ENCODE assay signal across 14 mouse cellular contexts in the genomic region with DNA sequence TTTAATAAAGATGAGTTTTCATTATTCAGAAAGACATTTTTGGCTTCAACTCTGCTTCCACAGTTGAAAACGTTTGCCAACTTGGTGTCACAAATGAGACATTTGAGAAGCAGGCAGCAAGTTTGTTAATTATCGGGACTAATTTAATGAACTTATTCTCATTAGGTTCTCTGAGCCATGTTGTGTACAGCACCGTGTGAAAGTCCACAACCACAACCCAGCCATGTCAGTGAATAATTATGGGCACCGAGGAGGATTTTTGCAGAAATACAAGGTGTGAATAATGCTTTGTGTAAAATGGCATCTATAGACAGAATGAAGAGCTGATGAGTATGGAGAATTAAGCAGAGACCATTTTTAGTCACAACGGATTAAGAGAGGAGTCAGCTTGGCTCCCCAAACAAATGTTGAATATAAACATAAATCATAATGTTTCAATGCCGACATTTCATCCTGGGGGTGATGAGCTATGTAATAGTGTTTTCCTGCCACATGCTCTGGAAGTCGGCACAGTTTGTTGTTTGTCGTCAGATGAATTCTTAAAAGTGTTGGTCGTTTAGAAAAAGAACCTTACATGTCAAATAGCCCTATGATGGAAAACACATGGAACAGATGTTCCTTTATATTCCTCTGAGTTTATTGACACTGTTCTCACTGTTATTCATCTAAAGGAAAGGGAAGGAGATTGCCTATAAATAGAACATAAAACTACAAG.
"Had no signal": no experiment of that assay in that cellular context is flagged by ENCODE, and none has a peak within 500 bp of the region (broad histone marks: within the 10 kb centered on the region; RNA-seq: fewer than 3 reads in every experiment).

No protein-coding gene starts in this region.

- H3K4me3 ChIP-seq: layer of hippocampus, adult 2 months; liver, embryonic 12.5 days; lung, embryonic 15.5 days; midbrain, embryonic 10.5 days; myocyte; neural tube, embryonic 15.5 days had no signal

- H3K9ac ChIP-seq: liver, embryonic 12.5 days; lung, embryonic 15.5 days; neural tube, embryonic 15.5 days had no signal

- H3K4me1 ChIP-seq: liver, embryonic 12.5 days; lung, embryonic 15.5 days; midbrain, embryonic 10.5 days; neural tube, embryonic 15.5 days had no signal

- H3K27me3 ChIP-seq: liver, embryonic 12.5 days; lung, embryonic 15.5 days; neural tube, embryonic 15.5 days had no signal

- H3K4me2 ChIP-seq: liver, embryonic 12.5 days; lung, embryonic 15.5 days; neural tube, embryonic 15.5 days had no signal

- DNase-seq: kidney, adult 18-20 months; kidney, postnatal 10 days; kidney, postnatal 4 days; lung, postnatal 4 days; midbrain, embryonic 14.5 days; right cerebral cortex, adult 18-20 months; right cerebral cortex, postnatal 25 days; thymus, postnatal 4 days had no signal

- H3K27ac ChIP-seq: layer of hippocampus, adult 2 months; liver, embryonic 12.5 days; lung, embryonic 15.5 days; midbrain, embryonic 10.5 days; neural tube, embryonic 15.5 days had no signal

- H3K9me3 ChIP-seq: liver, embryonic 12.5 days; lung, embryonic 15.5 days; midbrain, embryonic 10.5 days; neural tube, embryonic 15.5 days had no signal

- H3K36me3 ChIP-seq: liver, embryonic 12.5 days; lung, embryonic 15.5 days; midbrain, embryonic 10.5 days; neural tube, embryonic 15.5 days had no signal

- ATAC-seq: liver, embryonic 12.5 days had no signal
